Mouse (Mus musculus) ES-E14 (cell line): Measurements from ENCODE around the gene Maff. TPM values are rescaled to one million over a fixed set of nuclear protein-coding genes. Genes with fewer than 3 reads are reported as not detected.

Experiments used
- DNase-seq: peaks from one replicate; pipeline ENCODE4 v3.0.0-alpha.2; 2013; ENCODE audit warnings: low read depth, low spot score
- H3K27ac ChIP-seq: 2 replicates; pipeline ENCODE4 v1.5.1; 2012; ENCODE audit warnings: low read depth, mild to moderate bottlenecking, low read length, moderate library complexity, mixed read lengths; ENCODE audit not compliant: poor library complexity, insufficient read depth, severe bottlenecking
- H3K36me3 ChIP-seq: 2 replicates; pipeline ENCODE4 v1.6.1; 2012; ENCODE audit warnings: mild to moderate bottlenecking, low read length, moderate library complexity, mixed read lengths; ENCODE audit not compliant: control insufficient read depth, poor library complexity, insufficient read depth, severe bottlenecking
- H3K4me1 ChIP-seq, 2 experiments: fragments of 150-350 bp in 1 of 2; sonication (generic) in 1 of 2; 2 replicates each; pipeline ENCODE4 v1.6.1; 2012; ENCODE audit warnings: low read length in 2 of 2, mild to moderate bottlenecking in 1 of 2, mixed read lengths in 1 of 2; ENCODE audit not compliant: control insufficient read depth in 2 of 2, insufficient read depth in 2 of 2, poor library complexity in 1 of 2
- H3K4me3 ChIP-seq, 2 experiments: fragments of 150-350 bp in 1 of 2; sonication (generic) in 1 of 2; 2 replicates each; pipeline ENCODE4 v1.5.1; 2012; ENCODE audit warnings: low read length in 2 of 2, low read depth in 1 of 2, mild to moderate bottlenecking in 1 of 2, mixed read lengths in 1 of 2; ENCODE audit not compliant: insufficient read depth in 1 of 2, poor library complexity in 1 of 2, severe bottlenecking in 1 of 2
- H3K9ac ChIP-seq: 2 replicates; pipeline ENCODE4 v1.6.1; 2012; ENCODE audit warnings: low read depth, mild to moderate bottlenecking, low read length, mixed read lengths; ENCODE audit not compliant: poor library complexity, insufficient read depth, severe bottlenecking
- H3K9me3 ChIP-seq: fragments of 150-350 bp; sonication (generic); 2 replicates; pipeline ENCODE4 v1.6.1; 2012; ENCODE audit warnings: low read depth, mild to moderate bottlenecking, low read length; ENCODE audit not compliant: control insufficient read depth, insufficient read depth
- CHD2 ChIP-seq: IDR thresholded peaks from 2 replicates; pipeline ENCODE4 v1.6.1; 2014; ENCODE audit warnings: mild to moderate bottlenecking, low read depth, low read length, inconsistent platforms
- HCFC1 ChIP-seq: IDR thresholded peaks from 2 replicates; pipeline ENCODE4 v1.6.1; 2012; ENCODE audit warnings: low read length, inconsistent platforms, borderline replicate concordance; ENCODE audit not compliant: insufficient read depth
- MAFK ChIP-seq: IDR thresholded peaks from 2 replicates; pipeline ENCODE4 v1.6.1; 2014; ENCODE audit warnings: mild to moderate bottlenecking, low read depth, low read length, inconsistent platforms; ENCODE audit not compliant: insufficient read depth
- ZC3H11A ChIP-seq: IDR thresholded peaks from 2 replicates; pipeline ENCODE4 v1.6.1; 2012; ENCODE audit warnings: low read depth, mild to moderate bottlenecking, inconsistent platforms, low read length, borderline replicate concordance
- ZNF384 ChIP-seq: IDR thresholded peaks from 2 replicates; pipeline ENCODE4 v1.6.1; 2012; ENCODE audit warnings: low read depth, low read length, inconsistent platforms
- in situ Hi-C, 2 experiments: fragments of 600-800 bp; cut with MboI; formaldehyde crosslinking; loops; one replicate each; pipeline ENCODE4 v1.15.1; 2025; ENCODE audit warnings: low sequenced_read_pairs in 2 of 2, inconsistent platforms in 1 of 2; ENCODE audit not compliant: unreplicated experiment in 2 of 2
- total RNA-seq: library from RNA; depleted of rRNA; stranded (reverse); fragments of 300-350 nt; gene quantifications from 2 replicates; pipeline ENCODE4 v1.2.3, GENCODE M21; 2012

Gene Maff
- total RNA-seq, 1 experiment, result 13.2 TPM

DNA sequence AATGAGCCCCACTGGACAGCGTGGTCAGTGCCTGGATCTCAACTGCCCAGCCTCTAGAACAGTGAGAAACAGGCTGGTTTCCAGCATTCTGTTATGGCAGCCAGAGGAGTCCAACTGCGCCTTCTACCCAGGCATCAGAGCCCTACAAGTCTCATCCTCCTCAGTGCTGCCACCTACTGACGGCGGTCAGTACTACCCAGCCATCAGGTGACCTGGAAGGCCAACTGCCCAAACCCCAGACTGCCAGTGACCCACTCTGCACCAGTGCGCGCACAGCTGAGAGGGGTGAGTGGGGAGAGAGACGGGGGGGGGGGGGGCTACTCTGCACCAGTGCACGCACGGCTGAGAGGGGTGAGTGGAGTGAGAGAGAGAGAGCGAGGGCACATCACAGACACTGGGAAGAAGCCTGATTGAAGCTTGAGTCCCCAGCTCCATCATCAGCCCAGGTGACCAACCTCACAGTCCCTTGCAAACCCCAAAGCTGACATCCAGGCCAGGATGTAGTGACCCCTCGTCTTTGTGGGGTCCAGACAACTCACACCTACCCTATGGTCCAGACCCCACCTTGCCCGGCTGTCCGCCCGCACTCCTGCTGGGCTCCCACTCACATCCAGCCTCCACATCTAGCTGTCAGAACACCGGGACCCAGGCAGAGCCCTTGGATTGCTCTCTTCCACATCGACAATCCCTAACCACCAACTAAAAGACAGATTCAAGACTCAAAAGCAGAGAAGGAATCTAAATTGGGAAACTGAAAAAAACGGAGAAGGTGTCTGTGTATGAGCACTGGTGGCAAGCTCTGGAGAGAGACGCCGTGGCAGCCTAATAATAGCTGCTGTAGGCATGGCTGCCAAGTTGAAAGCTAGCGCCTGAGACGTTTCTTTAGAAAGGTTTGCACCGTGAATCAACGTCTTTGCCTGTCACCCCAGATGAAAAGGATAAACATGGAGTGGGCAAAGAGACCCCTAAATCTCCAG lies 34.3 kb downstream of the Maff start:
- Histone ChIP-seq H3K36me3 (peaks cover 28% of the 10 kb centered on the region), H3K4me1 (peaks cover 2 to 11% of the 10 kb centered on the region in 2 experiments; a peak in 1 of 4 replicates), H3K9me3 (no peaks in the 10 kb centered on the region), H3K9ac (no peak overlapping the region), H3K27ac (no peak overlapping the region), H3K4me3 (no peak overlapping the region)
- in situ Hi-C loops, result no loop called here
- DNase-seq, result peak; percentile 70
- TF ChIP-seq CHD2 (no peak), MAFK (no peak), HCFC1 (no peak), ZC3H11A (no peak), ZNF384 (no peak)

DNA sequence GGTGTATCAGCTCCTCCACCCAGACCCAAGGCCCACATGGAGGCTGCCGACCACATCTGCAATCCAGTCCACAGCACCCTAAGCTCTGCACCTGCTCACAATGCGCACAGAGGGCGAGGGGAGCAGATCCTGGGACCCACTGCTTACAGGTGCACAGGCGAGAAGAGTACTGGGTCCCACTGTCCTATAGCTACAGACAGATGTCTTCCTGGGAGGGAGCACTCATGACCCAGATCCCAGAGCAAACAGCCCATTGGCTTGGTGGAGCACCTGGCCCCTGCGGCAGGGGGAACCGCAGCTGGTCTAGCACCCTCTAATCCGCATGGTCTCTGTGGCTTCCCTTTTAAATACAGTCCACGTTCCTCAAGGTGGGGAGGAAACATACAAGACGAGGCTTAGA lies 35.2 kb downstream of the Maff start:
- H3K27ac ChIP-seq, result no peak overlapping the region
- in situ Hi-C loops, result no loop called here

DNA sequence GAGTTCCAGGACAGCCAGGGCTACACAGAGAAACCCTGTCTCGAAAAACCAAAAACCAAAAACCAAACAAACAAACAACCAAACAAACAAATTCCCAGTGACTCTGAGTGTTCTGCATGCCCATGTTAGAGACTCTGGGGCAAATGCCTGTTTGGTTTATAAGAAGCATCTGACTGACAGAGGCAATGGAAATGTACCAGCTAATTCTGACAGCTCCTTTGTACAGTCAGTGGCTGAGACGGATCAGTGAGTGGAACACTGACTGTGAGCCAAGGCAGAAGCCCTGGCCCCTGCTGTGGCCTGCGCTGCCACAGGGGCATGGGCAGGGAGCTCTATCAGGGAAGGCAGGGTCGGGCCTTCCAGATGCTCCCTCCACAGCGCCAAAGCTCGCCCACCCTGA lies 40.7 kb downstream of the Maff start:
- no peak overlapping the region for H3K27ac ChIP-seq
- no peaks in the 10 kb centered on the region for H3K9me3 ChIP-seq
- in situ Hi-C loops, result no loop called here
- no peak overlapping the region for H3K4me3 ChIP-seq
- H3K9ac ChIP-seq, result no peak overlapping the region
- no peak for TF ChIP-seq ZNF384
- no peak for TF ChIP-seq MAFK
- TF ChIP-seq HCFC1, result no peak
- TF ChIP-seq ZC3H11A, result no peak
- TF ChIP-seq CHD2, result no peak
- peaks cover 3% of the 10 kb centered on the region; the same call in 1 of the 2 replicates for H3K36me3 ChIP-seq
- H3K4me1 ChIP-seq, result peaks cover 0 to 14% of the 10 kb centered on the region in 2 experiments; a peak in 1 of 4 replicates
- no peak for DNase-seq

More for the DNA sequence above, 35.2 kb downstream of the Maff start:
- DNase-seq, result no peak
- H3K9ac ChIP-seq, result no peak overlapping the region
- no peaks in the 10 kb centered on the region for H3K9me3 ChIP-seq
- H3K4me3 ChIP-seq, result no peak overlapping the region
- TF ChIP-seq MAFK (no peak), HCFC1 (no peak), ZC3H11A (no peak), CHD2 (no peak), ZNF384 (no peak)
- peaks cover 0 to 7% of the 10 kb centered on the region in 2 experiments; a peak in 1 of 4 replicates for H3K4me1 ChIP-seq
- H3K36me3 ChIP-seq, result peaks cover 22% of the 10 kb centered on the region

DNA sequence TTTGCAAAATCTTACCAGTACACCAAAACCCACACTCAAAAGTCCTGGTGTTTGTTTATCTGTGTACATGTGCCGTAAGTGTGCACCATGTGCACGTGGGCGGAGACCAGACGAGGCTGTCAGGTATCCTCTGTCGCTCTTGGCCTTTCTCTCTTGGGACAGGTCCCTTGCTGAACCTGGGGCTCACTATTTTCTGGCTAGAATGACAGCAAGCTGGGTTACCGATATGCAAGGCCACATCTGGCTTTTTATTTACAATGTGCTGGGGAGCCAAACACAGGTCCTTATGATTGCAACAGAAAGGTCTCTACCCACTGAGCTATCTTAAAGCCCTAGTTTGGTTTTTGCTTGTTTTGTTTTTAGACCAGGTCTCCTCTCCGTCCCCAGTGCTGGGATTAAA lies 41.2 kb downstream of the Maff start:
- Histone ChIP-seq H3K4me3 (no peak overlapping the region), H3K9ac (no peak overlapping the region), H3K9me3 (no peaks in the 10 kb centered on the region), H3K36me3 (peaks cover 3% of the 10 kb centered on the region; the same call in 1 of the 2 replicates), H3K4me1 (peaks cover 0 to 12% of the 10 kb centered on the region in 2 experiments; a peak in 1 of 4 replicates), H3K27ac (no peak overlapping the region)
- no peak for DNase-seq
- no peak for TF ChIP-seq ZNF384
- no peak for TF ChIP-seq ZC3H11A
- TF ChIP-seq MAFK, result no peak
- TF ChIP-seq CHD2, result no peak
- no peak for TF ChIP-seq HCFC1
- in situ Hi-C loops, result no loop called here

DNA sequence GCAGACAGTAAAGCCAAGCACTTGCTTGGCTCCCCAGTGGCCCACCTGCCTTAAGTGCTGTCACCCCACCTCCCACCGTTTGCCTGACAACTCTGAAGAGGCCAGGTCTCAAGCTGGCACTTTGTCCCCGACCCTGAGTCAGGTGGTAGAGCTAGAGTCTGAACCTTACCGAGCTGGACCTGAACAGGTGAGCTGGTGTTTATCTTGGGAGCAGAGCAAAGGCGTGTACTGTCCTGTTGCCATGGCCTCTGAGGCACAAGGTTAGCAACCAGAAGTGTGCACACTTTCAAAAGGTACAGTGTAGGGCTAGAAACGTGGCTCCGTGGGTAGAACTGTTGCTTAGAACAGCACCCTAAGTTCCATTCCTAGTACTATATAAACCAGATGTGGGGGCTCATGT lies 41.8 kb downstream of the Maff start:
- in situ Hi-C loops, result no loop called here
- Histone ChIP-seq H3K9me3 (no peaks in the 10 kb centered on the region), H3K36me3 (peaks cover 3% of the 10 kb centered on the region; the same call in 1 of the 2 replicates), H3K27ac (no peak overlapping the region), H3K9ac (no peak overlapping the region), H3K4me3 (no peak overlapping the region), H3K4me1 (peaks cover 0 to 14% of the 10 kb centered on the region in 2 experiments; a peak in 1 of 4 replicates)
- TF ChIP-seq CHD2 (no peak), ZC3H11A (no peak), MAFK (no peak), HCFC1 (no peak), ZNF384 (no peak)
- no peak for DNase-seq
